Mouse (Mus musculus) embryo, embryonic 9.5 days (tissue): ENCODE measurements around the gene Arhgap15.

Experiments used
- DNase-seq: peaks from one replicate; pipeline ENCODE4 v3.0.0-alpha.2; 2017; ENCODE audit errors: extremely low spot score

Arhgap15 gene

DNA sequence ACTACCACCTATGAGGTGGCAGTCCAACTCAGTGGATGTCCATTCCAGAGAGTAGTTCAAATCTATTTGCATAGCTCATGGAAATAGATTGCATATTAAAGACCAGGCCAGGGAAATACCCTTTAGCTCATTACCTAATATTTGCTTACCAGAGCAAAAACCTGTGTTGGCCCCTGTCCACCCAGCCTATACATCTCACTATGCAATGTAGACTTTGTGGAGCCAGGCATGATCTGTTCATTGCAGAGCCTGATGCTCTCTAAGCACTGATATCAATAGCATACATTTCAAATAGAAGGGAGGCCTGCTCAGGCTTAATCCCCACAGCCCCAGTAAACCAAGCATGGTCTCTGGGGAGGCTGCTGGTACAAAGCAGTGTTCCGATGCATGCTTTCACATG is 689.4 kb downstream of the Arhgap15 start:
- no peak for DNase-seq

GRCm38 (mm10) chr2:44444938-44445337 is 696.3 kb downstream of the Arhgap15 start:
- DNase-seq, result no peak
